Mouse (Mus musculus) forebrain, embryonic 14.5 days (tissue): ENCODE results near the gene Strn. TPM values are rescaled to one million over a fixed set of nuclear protein-coding genes. Genes with fewer than 3 reads are reported as not detected.

Experiments used
- ATAC-seq: fragments of 200-750 bp; cut with Nextera tagmentation; 2 replicates; pipeline ENCODE4 v1.8.0; 2017; ENCODE audit warnings: mild to moderate bottlenecking, moderate library complexity
- DNase-seq: peaks from one replicate; pipeline ENCODE4 v3.0.0-alpha.2; 2015; ENCODE audit warnings: low spot score
- H3K27ac ChIP-seq: fragments of 300-500 bp; sonication (generic); 2 replicates; pipeline ENCODE4 v1.5.1; 2014; ENCODE audit warnings: low read depth, mild to moderate bottlenecking, control low read depth, low read length, moderate library complexity
- H3K27me3 ChIP-seq: fragments of 300-500 bp; sonication (generic); replicated peaks from 2 replicates; pipeline ENCODE4 v1.6.1; 2014; ENCODE audit warnings: low read length, control low read depth, mixed read lengths; ENCODE audit not compliant: control insufficient read depth, insufficient read depth
- H3K36me3 ChIP-seq: fragments of 300-500 bp; sonication (generic); 2 replicates; pipeline ENCODE4 v1.6.1; 2014; ENCODE audit warnings: low read length, control low read depth; ENCODE audit not compliant: control insufficient read depth, insufficient read depth
- H3K4me1 ChIP-seq: fragments of 300-500 bp; sonication (generic); 2 replicates; pipeline ENCODE4 v1.6.1; 2014; ENCODE audit warnings: antibody characterized with exemption, low read length, control low read depth; ENCODE audit not compliant: control insufficient read depth, insufficient read depth
- H3K4me2 ChIP-seq: fragments of 300-500 bp; sonication (generic); 2 replicates; pipeline ENCODE4 v1.6.1; 2014; ENCODE audit warnings: mild to moderate bottlenecking, control low read depth, low read length
- H3K4me3 ChIP-seq: fragments of 300-500 bp; sonication (generic); 2 replicates; pipeline ENCODE4 v1.5.1; 2014; ENCODE audit warnings: low read depth, low read length, control low read depth
- H3K9ac ChIP-seq: fragments of 300-500 bp; sonication (generic); 2 replicates; pipeline ENCODE4 v1.6.1; 2014; ENCODE audit warnings: mild to moderate bottlenecking, low read length, control low read depth, moderate library complexity
- H3K9me3 ChIP-seq: fragments of 300-500 bp; sonication (generic); replicated peaks from 2 replicates; pipeline ENCODE4 v1.6.1; 2016; ENCODE audit warnings: low read length, control low read depth, mixed read lengths; ENCODE audit not compliant: control insufficient read depth
- WGBS: fragments of 180-500 bp; shearing (Covaris S2); extraction: QIAGEN DNeasy Blood & Tissue Kit; methylation state at CpG from one replicate; pipeline ENCODE4 v1.1.7; 2014; 5-methylcytosine and 5-hydroxymethylcytosine counted together
- polyA plus RNA-seq: library from polyadenylated mRNA; unstranded; fragments of >200 nt; fragmentation: Nextera tagmentation; extraction: Ambion mirVana; gene quantifications from 2 replicates; pipeline ENCODE4 v1.2.1, GENCODE M21; 2014

The Strn gene
- polyA plus RNA-seq, 1 experiment from 2014 or later: 4.5 TPM

GRCm38 (mm10) chr17:78726746-78727449 lies 10.1 kb downstream of the Strn start:
- no peak overlapping the region for H3K27ac ChIP-seq
- H3K27me3 ChIP-seq: no peaks in the 10 kb centered on the region
- 79% methylated on average over 14 of the region's 14 CpGs for whole genome bisulfite sequencing
- H3K36me3 ChIP-seq: no peaks in the 10 kb centered on the region
- no peaks in the 10 kb centered on the region for H3K4me1 ChIP-seq
- H3K4me3 ChIP-seq: no peak overlapping the region
- H3K9me3 ChIP-seq: no peaks in the 10 kb centered on the region
- no peak overlapping the region for H3K4me2 ChIP-seq
- no peak overlapping the region for H3K9ac ChIP-seq
- DNase-seq (no peak), ATAC-seq (no peak)

DNA sequence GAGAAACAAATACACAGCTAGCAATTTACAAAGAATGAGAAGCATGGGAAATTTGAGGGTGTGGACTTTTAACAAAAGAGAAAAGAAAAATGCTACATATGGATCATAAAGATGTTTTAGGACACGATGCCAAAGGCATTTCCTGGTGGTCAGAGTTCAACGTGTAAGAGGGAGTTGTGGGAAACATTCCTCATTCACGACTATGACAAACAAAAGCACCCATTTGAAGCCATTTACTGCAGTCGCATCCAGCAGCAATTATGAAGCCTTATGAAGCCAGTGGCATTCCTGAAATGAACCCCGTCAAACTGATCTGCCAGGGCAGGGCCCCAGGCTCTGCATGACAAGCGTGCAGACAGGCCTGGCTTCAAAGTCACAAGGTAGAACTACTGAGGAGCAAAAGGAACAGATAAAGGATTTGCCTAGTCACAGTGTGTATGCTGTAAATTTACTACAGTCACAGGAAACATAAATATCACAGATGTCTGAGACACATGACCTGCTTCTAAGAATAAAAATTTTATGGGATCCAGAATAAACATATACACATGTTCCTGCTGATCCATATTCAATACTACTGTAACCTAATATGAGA lies 12.4 kb downstream of the Strn start:
- 78% methylated on average over 6 of the region's 6 CpGs for WGBS
- no peak overlapping the region for H3K4me3 ChIP-seq
- ATAC-seq (no peak), DNase-seq (no peak)
- no peaks in the 10 kb centered on the region for H3K9me3 ChIP-seq
- no peak overlapping the region for H3K9ac ChIP-seq
- H3K27me3 ChIP-seq: no peaks in the 10 kb centered on the region
- no peaks in the 10 kb centered on the region for H3K4me1 ChIP-seq
- no peak overlapping the region for H3K4me2 ChIP-seq
- H3K36me3 ChIP-seq: no peaks in the 10 kb centered on the region
- no peak overlapping the region for H3K27ac ChIP-seq

DNA sequence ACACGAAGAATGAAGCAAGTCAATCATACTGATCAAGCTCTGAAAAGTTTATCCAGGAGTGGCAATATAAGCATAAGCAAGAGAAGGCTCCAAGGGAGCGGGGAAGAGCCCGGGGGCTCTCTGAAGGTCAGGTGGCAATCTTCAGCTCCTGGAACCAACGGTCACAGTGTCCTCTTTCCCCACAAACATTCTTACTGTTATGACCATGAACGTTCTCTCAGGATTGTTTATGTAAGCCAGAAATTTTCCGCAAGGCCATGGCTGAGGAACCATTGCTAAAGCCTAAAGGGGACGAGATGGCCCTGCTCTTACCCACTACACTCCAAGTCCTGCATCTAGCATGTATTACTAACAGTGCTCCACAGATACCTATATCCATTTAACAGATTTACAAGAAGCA lies 15.3 kb downstream of the Strn start:
- DNase-seq: no peak
- Histone ChIP-seq H3K9ac (no peak overlapping the region), H3K27ac (no peak overlapping the region), H3K9me3 (peaks cover 5% of the 10 kb centered on the region; the same call in 1 of the 2 replicates), H3K4me2 (no peak overlapping the region), H3K4me1 (no peaks in the 10 kb centered on the region), H3K4me3 (no peak overlapping the region), H3K27me3 (no peaks in the 10 kb centered on the region), H3K36me3 (peaks cover 6% of the 10 kb centered on the region; the same call in 1 of the 2 replicates)
- 91% methylated on average over 7 of the region's 7 CpGs for WGBS
- no peak for ATAC-seq

DNA sequence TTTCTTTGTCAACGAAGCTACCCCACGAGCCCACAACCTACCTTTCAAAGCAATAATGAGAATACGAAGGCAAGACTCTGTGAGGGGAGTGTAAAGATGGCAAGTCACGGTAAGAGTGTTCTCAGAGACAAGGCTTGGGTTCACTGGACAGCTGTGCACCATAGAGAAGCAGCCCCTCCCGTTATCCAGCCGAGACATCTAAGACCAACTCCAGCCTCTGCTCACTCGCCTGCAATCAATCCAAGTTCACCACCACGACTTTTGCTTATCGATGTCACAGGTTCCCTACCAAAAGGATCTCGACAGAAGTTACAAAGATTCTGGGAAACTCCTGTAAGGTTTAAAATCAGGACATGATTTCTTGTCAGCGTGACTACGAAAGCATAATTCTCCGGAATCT lies 17.9 kb downstream of the Strn start:
- peaks cover 5% of the 10 kb centered on the region; the same call in 1 of the 2 replicates for H3K9me3 ChIP-seq
- no peaks in the 10 kb centered on the region for H3K4me1 ChIP-seq
- H3K27me3 ChIP-seq: no peaks in the 10 kb centered on the region
- no peak overlapping the region for H3K27ac ChIP-seq
- no peak overlapping the region for H3K4me3 ChIP-seq
- DNase-seq: no peak
- 97% methylated on average over 13 of the region's 13 CpGs for WGBS
- ATAC-seq: no peak
- H3K4me2 ChIP-seq: no peak overlapping the region
- no peak overlapping the region for H3K9ac ChIP-seq
- H3K36me3 ChIP-seq: peaks cover 6% of the 10 kb centered on the region; the same call in 1 of the 2 replicates

DNA sequence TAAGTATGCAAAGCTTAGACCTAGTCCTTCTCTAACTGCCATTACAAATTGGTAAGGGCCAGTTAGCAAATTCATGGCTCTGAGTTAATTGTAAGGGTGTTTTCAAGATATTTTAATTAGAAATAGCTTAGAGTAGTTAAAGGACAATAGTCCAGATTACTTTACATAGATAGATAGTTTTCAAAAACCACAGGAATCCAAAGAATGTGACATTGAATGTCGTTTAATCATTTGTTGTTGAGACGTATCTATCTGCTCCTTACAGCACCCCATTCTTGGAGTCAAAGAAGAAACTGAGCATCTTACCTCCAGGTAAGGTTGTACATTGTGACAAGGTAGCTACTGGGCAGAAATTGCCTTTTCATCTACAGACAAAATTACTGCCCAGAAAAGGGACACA lies 26.7 kb downstream of the Strn start:
- no peaks in the 10 kb centered on the region for H3K9me3 ChIP-seq

DNA sequence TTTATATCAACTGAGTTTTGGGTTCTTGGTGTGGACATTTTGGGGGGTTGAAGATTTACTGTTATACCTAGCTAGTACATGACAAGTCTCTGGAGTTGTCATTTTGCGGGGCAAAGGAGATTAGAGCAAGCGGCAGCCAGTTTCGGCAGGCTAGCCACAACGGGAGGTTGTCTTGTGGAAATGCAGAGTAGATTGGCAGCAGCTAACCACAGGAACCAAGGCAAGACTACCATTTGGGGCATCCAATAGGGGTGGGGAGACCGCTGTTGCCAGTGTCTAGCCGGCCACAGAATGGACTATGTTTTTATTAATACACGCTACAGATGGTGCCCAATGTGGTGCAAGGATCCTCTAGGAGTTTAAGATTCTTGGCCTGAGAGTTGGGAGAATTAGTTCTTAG lies 28.6 kb downstream of the Strn start:
- Histone ChIP-seq H3K36me3 (no peaks in the 10 kb centered on the region), H3K9me3 (no peaks in the 10 kb centered on the region; the same call in 1 of the 2 replicates), H3K27me3 (no peaks in the 10 kb centered on the region), H3K4me2 (no peak overlapping the region), H3K4me3 (no peak overlapping the region), H3K27ac (no peak overlapping the region), H3K9ac (no peak overlapping the region), H3K4me1 (no peaks in the 10 kb centered on the region)
- whole genome bisulfite sequencing: 92% methylated on average over 7 of the region's 7 CpGs
- ATAC-seq (no peak), DNase-seq (no peak)

More for the DNA sequence above, 26.7 kb downstream of the Strn start:
- 62% methylated on average over 2 of the region's 2 CpGs for WGBS
- H3K36me3 ChIP-seq: no peaks in the 10 kb centered on the region
- H3K9ac ChIP-seq: no peak overlapping the region
- no peak for ATAC-seq
- DNase-seq: no peak
- no peak overlapping the region for H3K4me3 ChIP-seq
- H3K27me3 ChIP-seq: no peaks in the 10 kb centered on the region
- H3K4me1 ChIP-seq: no peaks in the 10 kb centered on the region
- H3K27ac ChIP-seq: no peak overlapping the region
- no peak overlapping the region for H3K4me2 ChIP-seq

- Histone ChIP-seq H3K27ac (no peak overlapping the region), H3K4me2 (no peak overlapping the region), H3K9me3 (no peaks in the 10 kb centered on the region; the same call in 1 of the 2 replicates), H3K4me3 (no peak overlapping the region), H3K36me3 (peaks cover 7% of the 10 kb centered on the region; the same call in 1 of the 2 replicates), H3K4me1 (no peaks in the 10 kb centered on the region), H3K9ac (no peak overlapping the region), H3K27me3 (no peaks in the 10 kb centered on the region)
- DNase-seq (no peak), ATAC-seq (no peak)
- WGBS: 94% methylated on average over 7 of the region's 7 CpGs
Measured at GRCm38 (mm10) chr17:78702988-78703387, 34.0 kb downstream of the Strn start.

DNA sequence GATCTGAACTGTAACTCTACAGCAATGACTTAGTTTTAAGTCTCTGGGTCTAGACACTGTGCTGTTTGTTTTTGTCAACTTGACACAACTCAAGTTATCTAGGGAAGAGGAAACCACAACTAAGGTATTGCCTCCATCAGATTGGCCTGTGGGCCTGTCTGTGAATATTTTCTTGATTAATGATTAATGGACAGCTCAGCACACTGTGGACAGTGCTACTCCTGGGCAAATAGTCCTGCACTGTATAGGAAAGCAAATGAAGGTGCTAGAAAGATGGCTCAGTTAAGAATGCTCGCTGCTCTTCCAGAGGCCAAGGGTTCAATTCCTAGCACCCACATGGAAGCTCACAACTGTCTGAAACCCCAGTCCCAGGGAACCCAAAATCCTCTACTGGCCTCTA lies 38.0 kb downstream of the Strn start:
- Histone ChIP-seq H3K4me1 (no peaks in the 10 kb centered on the region), H3K36me3 (peaks cover 7% of the 10 kb centered on the region; the same call in 1 of the 2 replicates), H3K27me3 (no peaks in the 10 kb centered on the region), H3K4me3 (no peak overlapping the region), H3K4me2 (no peak overlapping the region), H3K9me3 (no peaks in the 10 kb centered on the region), H3K9ac (no peak overlapping the region), H3K27ac (no peak overlapping the region)
- ATAC-seq: no peak
- WGBS: 91% methylated on average over 1 of the region's 1 CpGs
- no peak for DNase-seq

DNA sequence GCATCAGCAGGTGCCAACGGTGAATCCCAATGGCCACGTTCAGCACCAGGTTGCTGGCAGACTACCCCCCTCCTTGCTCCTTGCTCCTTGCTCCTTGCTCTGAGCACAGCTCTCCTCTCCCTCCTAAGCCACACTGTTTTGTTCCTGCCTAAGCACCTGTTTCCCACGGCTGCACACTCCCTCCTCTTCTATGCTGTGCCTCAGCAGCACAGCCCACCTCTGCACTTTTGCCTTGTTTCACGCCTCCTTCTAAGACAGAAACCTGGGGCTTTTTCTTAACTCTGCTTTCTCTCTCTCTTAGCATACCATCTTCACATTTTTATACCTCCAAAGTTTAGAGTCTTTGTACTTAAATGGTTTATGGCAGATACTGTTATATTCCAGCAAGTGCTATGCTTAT lies 39.5 kb downstream of the Strn start:
- H3K4me1 ChIP-seq: no peaks in the 10 kb centered on the region
- DNase-seq (no peak), ATAC-seq (no peak)
- no peak overlapping the region for H3K4me2 ChIP-seq
- no peak overlapping the region for H3K4me3 ChIP-seq
- peaks cover 7% of the 10 kb centered on the region; the same call in 1 of the 2 replicates for H3K36me3 ChIP-seq
- H3K27me3 ChIP-seq: no peaks in the 10 kb centered on the region
- H3K9ac ChIP-seq: no peak overlapping the region
- WGBS: 85% methylated on average over 4 of the region's 4 CpGs
- no peak overlapping the region for H3K27ac ChIP-seq
- H3K9me3 ChIP-seq: no peaks in the 10 kb centered on the region
